ENCODE assay signal across 8 mouse cellular contexts in the genomic region with DNA sequence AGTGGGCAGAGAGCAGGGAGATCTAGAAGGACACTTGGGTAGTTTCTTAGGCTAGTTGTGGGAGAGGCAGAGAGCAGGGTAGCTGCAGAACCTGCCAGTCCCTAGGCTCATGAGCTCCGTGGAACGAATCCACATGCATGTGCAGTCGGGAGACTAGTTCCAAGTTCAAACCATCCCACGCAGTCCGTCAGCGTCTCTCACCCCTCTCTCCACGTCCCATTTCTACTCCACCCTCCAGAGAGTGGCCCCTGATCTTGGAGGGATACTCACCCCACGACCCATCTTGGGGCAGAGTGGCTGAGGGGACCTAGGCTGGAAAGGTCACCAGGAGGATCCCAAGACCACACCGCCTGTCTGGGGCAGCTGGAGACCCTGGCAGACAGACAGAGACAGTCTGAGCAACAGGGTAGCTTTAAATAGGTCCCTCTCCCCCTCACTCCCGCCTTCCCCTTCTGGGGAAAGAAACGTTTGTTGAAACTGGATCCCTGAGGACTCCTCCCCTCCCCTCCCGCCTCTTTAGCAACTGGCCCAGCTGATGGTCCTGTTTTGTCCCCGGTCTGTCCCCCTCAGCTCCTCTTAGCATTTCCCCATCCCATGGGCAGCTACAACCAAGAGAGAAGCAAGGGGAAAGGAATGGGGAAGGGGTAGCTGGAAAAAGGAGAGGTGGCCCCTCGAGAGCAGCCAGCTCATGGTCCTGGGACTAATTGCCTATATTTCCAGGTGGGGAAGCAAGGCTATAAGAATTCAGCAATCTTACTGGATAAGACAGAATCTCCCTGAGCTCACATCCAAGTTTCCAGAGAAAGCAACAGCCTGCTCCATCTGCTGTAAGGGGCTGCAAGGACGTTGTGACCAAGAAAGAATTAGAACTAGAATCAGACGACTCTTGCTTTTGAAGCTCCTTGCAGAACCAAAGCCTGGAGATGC. TPM values are rescaled to one million over a fixed set of nuclear protein-coding genes. Genes with fewer than 3 reads are reported as not detected.
A peak's percentile ranks its signal among the peaks of the same experiment; 100 is the strongest.
DNase-seq lines count a peak whose midpoint lies in the region; ATAC-seq and TF ChIP-seq lines count a peak whose summit lies in the region.
"Had no signal": no experiment of that assay in that cellular context is flagged by ENCODE, and none has a peak within 500 bp of the region (broad histone marks: within the 10 kb centered on the region; RNA-seq: fewer than 3 reads in every experiment).

A gene (minus strand): TSS at position 454 of the 927 bp plus-strand sequence.

- 16% methylated on average over 16 of the region's 16 CpGs for WGBS in midbrain, postnatal 0 days

- no peaks in the 10 kb centered on the region for H3K9me3 ChIP-seq in midbrain, postnatal 0 days (ENCODE audit: low read length)
- H3K9me3 ChIP-seq: liver, embryonic 13.5 days had no signal

- no peak for TF ChIP-seq CTCF in midbrain, postnatal 0 days (IDR thresholded peaks at IDR 0.05)

- H3K9ac ChIP-seq in midbrain, postnatal 0 days (replicated peaks; ENCODE audit: low read length, poor library complexity, severe bottlenecking), result peak within 1 kb of the TSS; percentile 46
- H3K9ac ChIP-seq: liver, embryonic 13.5 days had no signal

- peak within 1 kb of the TSS; percentile 28 for H3K4me3 ChIP-seq in midbrain, postnatal 0 days (ENCODE audit: low read depth, low read length)
- H3K4me3 ChIP-seq: liver, embryonic 13.5 days had no signal

- peak within 1 kb of the TSS; percentile 80 for H3K27ac ChIP-seq in midbrain, postnatal 0 days (ENCODE audit: low read depth, low read length)
- H3K27ac ChIP-seq: liver, embryonic 13.5 days had no signal

- DNase-seq in adipocyte (ENCODE audit: low spot score), result peak; percentile 73
- DNase-seq in adrenal gland, postnatal 25 days, result no peak
- DNase-seq in frontal cortex, postnatal 10 days (ENCODE audit: low spot score in 2 of 2), result peak; percentile 69 to 78
- DNase-seq in heart, postnatal 4 days, result peak; percentile 71
- DNase-seq in left cerebral cortex, postnatal 4 days, result peak; percentile 59
- DNase-seq in midbrain, postnatal 0 days (ENCODE audit: low spot score), result peak; percentile 80
- DNase-seq in spleen, postnatal 36 days (ENCODE audit: low spot score in 2 of 2), result no peak
- DNase-seq: liver, embryonic 13.5 days had no signal

- intact Hi-C loops in left cerebral cortex, postnatal 4 days (cut with DNase I), result no loop called here

- H3K27me3 ChIP-seq in midbrain, postnatal 0 days (ENCODE audit: insufficient read depth, low read length), result no peaks in the 10 kb centered on the region

- ATAC-seq in midbrain, postnatal 0 days (ENCODE audit: low FRiP score), result peak; percentile 39

- H3K4me2 ChIP-seq in midbrain, postnatal 0 days (ENCODE audit: low read depth, low read length, poor library complexity, severe bottlenecking), result peak within 1 kb of the TSS; percentile 38
- H3K4me2 ChIP-seq: liver, embryonic 13.5 days had no signal

- H3K36me3 ChIP-seq in midbrain, postnatal 0 days (ENCODE audit: insufficient read depth, low read length), result no peaks in the 10 kb centered on the region
- H3K36me3 ChIP-seq: liver, embryonic 13.5 days had no signal

- 0 out of 2 replicates have a peak, but pooled peaks cover 4% of the 10 kb centered on the region for H3K4me1 ChIP-seq in midbrain, postnatal 0 days (ENCODE audit: insufficient read depth, low read length)

RNA-seq across cellular contexts. Expression of the gene that starts here (rescaled TPM):
- total RNA-seq in adrenal gland, postnatal 25 days (2021), result 110 and 122 TPM in 2 replicates
- total RNA-seq in heart, postnatal 4 days (2021), result 10 to 100 TPM; 81.9 to 82.8 TPM
- 100 to 1,000 TPM; 211 to 226 TPM for total RNA-seq in left cerebral cortex, postnatal 4 days (2021)
- 398 and 409 TPM in 2 replicates for total RNA-seq in midbrain, postnatal 0 days (2014; rRNA removed)
- 94.4 and 100 TPM in 2 replicates for polyA plus RNA-seq in midbrain, postnatal 0 days (2015; fragmentation: Nextera tagmentation; extraction: Ambion mirVana)

Comparison
In these comparisons a context has a peak if more than half of its experiments do, and no peak if none do; other contexts are left out.
1. DNase-seq: peak in adipocyte (single experiment), frontal cortex, postnatal 10 days (2 of 2), heart, postnatal 4 days (single experiment), left cerebral cortex, postnatal 4 days (single experiment) and midbrain, postnatal 0 days (single experiment); none in adrenal gland, postnatal 25 days (single experiment) and spleen, postnatal 36 days (0 of 2).